Mouse (Mus musculus) heart, adult 2 months (tissue): Measurements from ENCODE around the gene Ccrl2. TPM values are rescaled to one million over a fixed set of nuclear protein-coding genes. Genes with fewer than 3 reads are reported as not detected.

ENCODE experiments used
- DNase-seq, 2 experiments: peaks; one replicate each; pipeline ENCODE4 v3.0.0; 2021
- H3K27ac ChIP-seq: fragments of 200-600 bp; 2 replicates; pipeline ENCODE4 v1.8.1; 2022
- H3K27me3 ChIP-seq: fragments of 200-500 bp; 2 replicates; pipeline ENCODE4 v1.6.1; 2012; ENCODE audit warnings: mild to moderate bottlenecking, low read length, inconsistent platforms, mixed read lengths; ENCODE audit not compliant: control insufficient read depth, insufficient read depth
- H3K36me3 ChIP-seq: fragments of 200-500 bp; 2 replicates; pipeline ENCODE4 v1.6.1; 2012; ENCODE audit warnings: low read length, inconsistent platforms; ENCODE audit not compliant: control insufficient read depth, insufficient read depth
- H3K4me1 ChIP-seq: fragments of 200-500 bp; 2 replicates; pipeline ENCODE4 v1.6.1; 2011; ENCODE audit warnings: low read length; ENCODE audit not compliant: control insufficient read depth, insufficient read depth
- H3K4me3 ChIP-seq: fragments of 200-600 bp; 2 replicates; pipeline ENCODE4 v1.8.1; 2022
- H3K79me2 ChIP-seq: fragments of 200-500 bp; replicated peaks from 2 replicates; pipeline ENCODE4 v1.6.1; 2012; ENCODE audit warnings: mild to moderate bottlenecking, inconsistent platforms, low read length, moderate library complexity, mixed read lengths; ENCODE audit not compliant: control insufficient read depth, insufficient read depth
- H3K9ac ChIP-seq: fragments of 200-500 bp; 2 replicates; pipeline ENCODE4 v1.6.1; 2012; ENCODE audit warnings: low read depth, mild to moderate bottlenecking, control low read depth, inconsistent platforms, low read length, mixed read lengths
- CTCF ChIP-seq: fragments of 200-600 bp; IDR thresholded peaks from 2 replicates; pipeline ENCODE4 v1.8.1; 2022; ENCODE audit warnings: antibody characterized with exemption, mild to moderate bottlenecking, moderate library complexity
- EP300 ChIP-seq: fragments of 200-500 bp; IDR thresholded peaks from 2 replicates; pipeline ENCODE4 v1.6.1; 2011; ENCODE audit warnings: low read depth, low read length, control low read depth; ENCODE audit not compliant: insufficient read depth
- POLR2A ChIP-seq: fragments of 200-500 bp; IDR thresholded peaks from 2 replicates; pipeline ENCODE4 v1.6.1; 2011; ENCODE audit warnings: mild to moderate bottlenecking, low read depth, low read length, control low read depth; ENCODE audit not compliant: insufficient read depth
- WGBS: fragments of 180-500 bp; shearing (Covaris S2); methylation state at CpG from one replicate; pipeline ENCODE4 v1.1.7; 2018; 5-methylcytosine and 5-hydroxymethylcytosine counted together
- intact Hi-C: fragments of 180-260 bp; cut with DNase I; formaldehyde crosslinking; loops from one replicate; pipeline ENCODE4 v1.15.1; 2025
- polyA plus RNA-seq: library from polyadenylated mRNA; depleted of rRNA; stranded (reverse); fragments of >200 nt; gene quantifications from 2 replicates; pipeline ENCODE4 v1.2.3, GENCODE M21; 2012
- total RNA-seq, 2 experiments: library from RNA; stranded (reverse); gene quantifications; 2 replicates each; pipeline ENCODE4 v1.2.3; 2021

Ccrl2 gene
- total and polyA plus RNA-seq, 3 experiments, result 7.5 to 16.3 (median 16.0) TPM

DNA sequence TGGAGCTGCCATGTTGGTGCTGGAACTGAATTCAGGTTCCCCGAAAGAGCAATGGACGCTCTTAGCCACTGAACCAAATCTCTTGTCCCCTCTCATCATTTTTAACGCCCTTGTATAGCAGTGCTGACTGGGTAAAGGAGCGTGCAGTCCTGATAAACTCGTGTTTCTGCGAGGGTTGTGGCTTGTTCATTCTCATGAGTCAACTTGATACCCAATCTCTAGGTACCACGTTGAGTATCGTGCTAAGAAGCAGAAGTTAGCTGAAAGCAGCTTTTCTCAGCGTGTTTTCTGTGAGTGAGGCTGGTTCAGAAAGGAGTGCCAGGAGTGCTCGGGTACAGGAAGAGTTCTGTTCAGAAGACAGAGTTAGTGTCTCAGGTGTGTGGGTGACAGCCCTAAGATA, 30.5 kb downstream of the Ccrl2 start:
- H3K36me3 ChIP-seq, result no peaks in the 10 kb centered on the region
- no peaks in the 10 kb centered on the region for H3K79me2 ChIP-seq
- intact Hi-C loops, result no loop called here
- 82% methylated on average over 10 of the region's 10 CpGs for WGBS
- H3K4me3 ChIP-seq, result no peak overlapping the region
- no peak overlapping the region for H3K27ac ChIP-seq
- no peak overlapping the region for H3K9ac ChIP-seq
- TF ChIP-seq CTCF (no peak), EP300 (no peak), POLR2A (no peak)
- no peak for DNase-seq
- no peaks in the 10 kb centered on the region for H3K4me1 ChIP-seq
- no peaks in the 10 kb centered on the region for H3K27me3 ChIP-seq

DNA sequence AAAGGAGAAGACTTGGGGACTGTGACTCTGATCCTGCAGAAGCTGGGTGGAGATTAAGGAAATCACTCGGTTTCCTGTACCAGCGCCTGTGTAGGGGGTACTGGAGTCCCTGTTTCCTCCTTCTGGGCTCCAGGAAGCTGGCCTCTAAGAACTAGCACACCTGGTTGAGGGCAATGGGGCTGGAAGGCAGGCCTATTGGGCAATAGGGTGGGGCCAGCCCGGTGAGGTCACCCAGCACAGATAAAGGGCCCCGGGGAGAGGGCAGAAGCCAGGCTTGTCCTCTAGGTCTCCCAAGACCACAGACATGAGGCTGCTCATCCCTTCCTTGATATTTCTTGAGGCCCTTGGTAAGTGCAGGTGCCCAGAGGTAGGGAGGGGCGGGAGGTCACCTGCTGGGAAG, 38.3 kb downstream of the Ccrl2 start, which contains the start of gene Ltf:
Gene Ltf (plus strand): TSS at position 250 of the 400 bp plus-strand sequence.
- H3K4me1 ChIP-seq, result no peaks in the 10 kb centered on the region
- H3K36me3 ChIP-seq, result no peaks in the 10 kb centered on the region
- TF ChIP-seq CTCF (no peak), POLR2A (no peak), EP300 (no peak)
- no peak within 1 kb of the TSS for H3K9ac ChIP-seq
- no peak within 1 kb of the TSS for H3K27ac ChIP-seq
- no peaks in the 10 kb centered on the region for H3K27me3 ChIP-seq
- H3K4me3 ChIP-seq, result no peak within 1 kb of the TSS
- H3K79me2 ChIP-seq, result no peaks in the 10 kb centered on the region
- no peak for DNase-seq
- 47% methylated on average over 5 of the region's 5 CpGs for WGBS
- intact Hi-C loops, result no loop called here

DNA sequence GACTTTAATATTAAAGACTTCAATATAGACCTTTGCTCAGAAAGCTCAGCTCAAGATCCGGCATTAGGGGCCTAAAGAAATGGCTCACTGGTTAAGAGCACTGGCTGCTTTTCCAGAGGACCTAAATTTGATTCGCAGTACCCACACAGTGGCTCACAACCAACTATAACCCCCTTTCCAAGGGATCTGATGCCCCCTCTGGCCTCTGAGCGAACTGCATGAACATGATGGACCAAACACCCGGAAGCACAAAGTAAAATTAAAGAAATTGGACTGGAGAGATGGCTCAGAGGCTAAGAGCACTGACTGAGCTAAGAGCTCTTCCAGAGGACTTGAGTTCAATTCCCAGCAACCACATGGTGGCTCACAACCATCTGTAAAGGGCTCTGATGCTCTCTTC, 41.7 kb downstream of the Ccrl2 start:
- Histone ChIP-seq H3K9ac (no peak overlapping the region), H3K27ac (no peak overlapping the region), H3K27me3 (no peaks in the 10 kb centered on the region), H3K36me3 (no peaks in the 10 kb centered on the region), H3K4me1 (peaks cover 7% of the 10 kb centered on the region), H3K79me2 (no peaks in the 10 kb centered on the region), H3K4me3 (no peak overlapping the region)
- WGBS, result 86% methylated on average over 4 of the region's 4 CpGs
- intact Hi-C loops, result no loop called here
- TF ChIP-seq POLR2A, result no peak
- TF ChIP-seq CTCF, result peak; percentile 27
- TF ChIP-seq EP300, result no peak
- DNase-seq, result no peak

DNA sequence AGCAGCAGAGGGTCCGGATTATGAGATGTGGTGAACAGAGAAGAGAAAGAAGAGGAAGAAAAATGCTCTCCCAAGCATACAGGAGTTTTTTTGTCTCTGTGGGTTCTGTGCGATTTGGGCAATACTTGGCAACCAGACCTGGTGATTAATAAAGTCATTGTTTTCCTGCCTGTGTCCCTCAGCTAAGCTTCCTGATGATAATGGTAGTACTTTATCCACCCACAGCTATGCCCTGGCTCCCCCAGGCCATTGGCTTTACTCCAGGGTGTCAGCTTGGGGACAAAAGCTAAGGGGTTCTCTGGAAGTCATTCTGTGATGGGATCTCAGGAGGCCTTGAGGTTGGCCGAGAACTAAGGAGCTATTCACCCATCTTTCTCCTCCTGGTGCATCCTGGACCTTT, 45.3 kb downstream of the Ccrl2 start:
- Histone ChIP-seq H3K4me1 (peaks cover 7% of the 10 kb centered on the region), H3K27me3 (no peaks in the 10 kb centered on the region), H3K36me3 (no peaks in the 10 kb centered on the region), H3K4me3 (no peak overlapping the region), H3K9ac (no peak overlapping the region), H3K79me2 (no peaks in the 10 kb centered on the region), H3K27ac (no peak overlapping the region)
- no peak for DNase-seq
- intact Hi-C loops, result no loop called here
- TF ChIP-seq EP300, result 0 out of 2 replicates have a peak, but pooled peaks have one; percentile 14
- TF ChIP-seq POLR2A, result no peak
- 41% methylated on average over 3 of the region's 3 CpGs for WGBS

DNA sequence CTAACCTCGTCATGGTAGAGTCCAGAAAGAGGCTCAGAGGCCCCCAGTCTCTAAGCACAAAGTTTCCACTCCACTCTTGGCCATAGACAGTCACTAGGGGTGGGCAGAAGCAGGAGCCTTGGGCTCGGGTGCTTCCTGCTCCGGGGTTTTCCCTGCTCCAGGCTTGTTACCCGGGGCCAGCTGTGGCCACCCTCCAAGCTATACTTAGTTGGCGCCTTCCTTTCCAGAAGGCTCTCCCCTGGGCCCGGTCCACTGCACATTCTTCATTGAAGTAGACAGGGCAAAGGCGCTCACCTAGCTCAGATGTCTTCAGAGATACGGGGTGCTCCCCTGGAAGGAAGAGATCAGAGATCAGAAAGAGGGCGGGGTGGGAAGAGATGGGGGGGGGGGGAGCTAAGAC, 45.8 kb downstream of the Ccrl2 start:
- DNase-seq, result peak in 1 of 2 experiments; percentile 26
- no peaks in the 10 kb centered on the region for H3K36me3 ChIP-seq
- WGBS, result 35% methylated on average over 9 of the region's 9 CpGs
- no peaks in the 10 kb centered on the region for H3K79me2 ChIP-seq
- no peak for TF ChIP-seq EP300
- no peak for TF ChIP-seq POLR2A
- no peak for TF ChIP-seq CTCF
- no peaks in the 10 kb centered on the region for H3K27me3 ChIP-seq
- H3K4me3 ChIP-seq, result no peak overlapping the region
- H3K9ac ChIP-seq, result no peak overlapping the region
- peaks cover 7% of the 10 kb centered on the region for H3K4me1 ChIP-seq
- H3K27ac ChIP-seq, result no peak overlapping the region
- intact Hi-C loops, result no loop called here

DNA sequence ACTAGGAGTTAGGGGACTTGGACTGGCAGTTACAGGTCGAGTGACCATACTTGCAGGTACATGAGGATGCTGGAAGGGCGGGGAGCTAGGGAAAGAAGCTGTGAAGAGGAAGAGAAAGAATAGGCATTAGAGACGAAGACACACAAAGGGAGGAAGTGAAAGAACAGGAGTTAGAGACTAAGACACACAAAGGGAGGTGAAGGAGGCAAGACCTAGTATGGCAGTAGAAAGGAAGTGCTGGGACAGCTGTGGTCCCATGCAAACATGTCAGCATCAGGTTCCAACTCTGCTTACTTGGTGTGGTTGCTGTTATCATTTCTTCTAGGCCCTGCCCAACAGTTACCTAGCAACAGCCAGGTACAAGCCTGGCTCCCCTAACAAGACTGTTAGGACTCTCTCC, 47.6 kb downstream of the Ccrl2 start:
- no peak for DNase-seq
- Histone ChIP-seq H3K4me3 (no peak overlapping the region), H3K27me3 (no peaks in the 10 kb centered on the region), H3K4me1 (peaks cover 7% of the 10 kb centered on the region), H3K79me2 (no peaks in the 10 kb centered on the region), H3K27ac (no peak overlapping the region), H3K9ac (no peak overlapping the region), H3K36me3 (no peaks in the 10 kb centered on the region)
- WGBS, result 59% methylated on average over 3 of the region's 3 CpGs
- TF ChIP-seq EP300 (no peak), POLR2A (no peak), CTCF (no peak)
- intact Hi-C loops, result no loop called here
